Mouse (Mus musculus): ENCODE results near the gene Ndc1. TPM values are rescaled to one million over a fixed set of nuclear protein-coding genes. Genes with fewer than 3 reads are reported as not detected.

Ndc1 gene
- total and polyA plus RNA-seq, 3 experiments, result 8.6 to 139 (median 56.3) TPM

GRCm38 (mm10) chr4:107440306-107440705 lies 72.7 kb downstream of the Ndc1 start:
- Histone ChIP-seq H3K27me3 (ENCODE audit: insufficient read depth, low read length) (peaks cover 48% of the 10 kb centered on the region), H3K4me3 (ENCODE audit: low read depth, low read length) (no peak overlapping the region), H3K36me3 (replicated peaks) (no peaks in the 10 kb centered on the region), H3K4me1 (ENCODE audit: insufficient read depth, low read depth, low read length) (no peaks in the 10 kb centered on the region), H3K9me3 (replicated peaks) (peaks cover 3% of the 10 kb centered on the region; the same call in 1 of the 2 replicates)
- TF ChIP-seq POLR2AphosphoS5 (IDR thresholded peaks at IDR 0.05; ENCODE audit: insufficient replicate concordance, low read depth, low read length), result no peak
- TF ChIP-seq GATA1 (IDR thresholded peaks at IDR 0.05; ENCODE audit: borderline replicate concordance, low read length), result no peak
- no peak for DNase-seq (ENCODE audit: low spot score)
- ATAC-seq (ENCODE audit: extremely low read depth, insufficient number of reproducible peaks, low FRiP score, poor library complexity, severe bottlenecking), result no peak

DNA sequence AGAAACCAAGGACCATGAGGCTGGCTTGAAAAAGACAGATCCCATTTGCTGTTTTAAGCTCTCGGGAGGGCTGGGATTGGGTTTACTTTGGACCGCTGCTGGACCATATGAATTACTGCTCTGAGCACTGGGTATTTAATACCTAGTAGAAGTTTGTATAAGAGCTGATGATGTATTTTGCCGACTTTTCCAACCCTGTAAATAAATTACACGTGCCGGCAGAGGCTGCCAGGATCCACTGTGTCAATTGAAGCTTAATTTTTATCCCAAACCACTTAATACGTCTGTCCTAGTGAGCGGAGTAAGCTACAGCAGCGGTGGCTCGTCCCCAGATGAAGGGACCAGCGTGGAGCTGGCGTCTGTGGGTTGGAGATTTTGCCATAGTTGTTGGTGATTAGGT lies 74.7 kb downstream of the Ndc1 start:
- H3K4me3 ChIP-seq (ENCODE audit: low read depth, low read length), result no peak overlapping the region
- no peak for DNase-seq (ENCODE audit: low spot score)
- no peaks in the 10 kb centered on the region for H3K9me3 ChIP-seq (replicated peaks)
- H3K27me3 ChIP-seq (ENCODE audit: insufficient read depth, low read length), result peaks cover 40% of the 10 kb centered on the region
- TF ChIP-seq CTCF (IDR thresholded peaks at IDR 0.05; ENCODE audit: low read depth, low read length), result no peak
- H3K4me1 ChIP-seq (ENCODE audit: insufficient read depth, low read depth, low read length), result no peaks in the 10 kb centered on the region
- ATAC-seq (ENCODE audit: extremely low read depth, insufficient number of reproducible peaks, low FRiP score, poor library complexity, severe bottlenecking), result no peak
- H3K36me3 ChIP-seq (replicated peaks), result no peaks in the 10 kb centered on the region

- TF ChIP-seq GATA1 (IDR thresholded peaks at IDR 0.05; ENCODE audit: borderline replicate concordance, low read length), result no peak
- no peak for TF ChIP-seq CTCF (IDR thresholded peaks at IDR 0.05; ENCODE audit: low read depth, low read length)
- no peak for TF ChIP-seq TAL1 (conservative IDR thresholded peaks at IDR 0.05; ENCODE audit: low read depth, low read length)
- no peak for TF ChIP-seq GATA2 (IDR thresholded peaks at IDR 0.05; ENCODE audit: borderline replicate concordance, low read depth, low read length)
- no peak for TF ChIP-seq POLR2AphosphoS5 (IDR thresholded peaks at IDR 0.05; ENCODE audit: insufficient replicate concordance, low read depth, low read length)
- no peak for DNase-seq (ENCODE audit: low spot score)
- H3K27me3 ChIP-seq (ENCODE audit: insufficient read depth, low read length), result peaks cover 43% of the 10 kb centered on the region
Measured at GRCm38 (mm10) chr4:107442891-107443483, 75.4 kb downstream of the Ndc1 start.

GRCm38 (mm10) chr4:107443621-107444020 lies 76.0 kb downstream of the Ndc1 start:
- Histone ChIP-seq H3K4me1 (ENCODE audit: insufficient read depth, low read depth, low read length) (no peaks in the 10 kb centered on the region), H3K27me3 (ENCODE audit: insufficient read depth, low read length) (peaks cover 40% of the 10 kb centered on the region), H3K4me3 (ENCODE audit: low read depth, low read length) (no peak overlapping the region), H3K9me3 (replicated peaks) (no peaks in the 10 kb centered on the region), H3K36me3 (replicated peaks) (no peaks in the 10 kb centered on the region)
- ATAC-seq (ENCODE audit: extremely low read depth, insufficient number of reproducible peaks, low FRiP score, poor library complexity, severe bottlenecking), result no peak
- no peak for DNase-seq (ENCODE audit: low spot score)
- TF ChIP-seq GATA1 (IDR thresholded peaks at IDR 0.05; ENCODE audit: borderline replicate concordance, low read length) (no peak), TAL1 (conservative IDR thresholded peaks at IDR 0.05; ENCODE audit: low read depth, low read length) (no peak), POLR2AphosphoS5 (IDR thresholded peaks at IDR 0.05; ENCODE audit: insufficient replicate concordance, low read depth, low read length) (no peak), CTCF (IDR thresholded peaks at IDR 0.05; ENCODE audit: low read depth, low read length) (no peak), GATA2 (IDR thresholded peaks at IDR 0.05; ENCODE audit: borderline replicate concordance, low read depth, low read length) (no peak)

More at GRCm38 (mm10) chr4:107442891-107443483, 75.4 kb downstream of the Ndc1 start:
- H3K4me3 ChIP-seq (ENCODE audit: low read depth, low read length), result no peak overlapping the region
- no peaks in the 10 kb centered on the region for H3K4me1 ChIP-seq (ENCODE audit: insufficient read depth, low read depth, low read length)
- H3K9me3 ChIP-seq (replicated peaks), result no peaks in the 10 kb centered on the region
- no peaks in the 10 kb centered on the region for H3K36me3 ChIP-seq (replicated peaks)
- no peak for ATAC-seq (ENCODE audit: extremely low read depth, insufficient number of reproducible peaks, low FRiP score, poor library complexity, severe bottlenecking)

- TF ChIP-seq TAL1 (conservative IDR thresholded peaks at IDR 0.05; ENCODE audit: low read depth, low read length) (no peak), GATA1 (IDR thresholded peaks at IDR 0.05; ENCODE audit: borderline replicate concordance, low read length) (no peak), GATA2 (IDR thresholded peaks at IDR 0.05; ENCODE audit: borderline replicate concordance, low read depth, low read length) (no peak), POLR2AphosphoS5 (IDR thresholded peaks at IDR 0.05; ENCODE audit: insufficient replicate concordance, low read depth, low read length) (no peak), CTCF (IDR thresholded peaks at IDR 0.05; ENCODE audit: low read depth, low read length) (no peak)
- H3K4me3 ChIP-seq (ENCODE audit: low read depth, low read length), result no peak overlapping the region
- peaks cover 25% of the 10 kb centered on the region for H3K27me3 ChIP-seq (ENCODE audit: insufficient read depth, low read length)
- H3K36me3 ChIP-seq (replicated peaks), result no peaks in the 10 kb centered on the region
- H3K9me3 ChIP-seq (replicated peaks), result no peaks in the 10 kb centered on the region
- H3K4me1 ChIP-seq (ENCODE audit: insufficient read depth, low read depth, low read length), result 0 out of 2 replicates have a peak, but pooled peaks cover 3% of the 10 kb centered on the region
- ATAC-seq (ENCODE audit: extremely low read depth, insufficient number of reproducible peaks, low FRiP score, poor library complexity, severe bottlenecking), result no peak
- DNase-seq (ENCODE audit: low spot score), result no peak
Measured at GRCm38 (mm10) chr4:107448481-107448880, 80.9 kb downstream of the Ndc1 start.

GRCm38 (mm10) chr4:107449519-107449918 lies 81.9 kb downstream of the Ndc1 start:
- H3K9me3 ChIP-seq (replicated peaks), result no peaks in the 10 kb centered on the region
- H3K4me3 ChIP-seq (ENCODE audit: low read depth, low read length), result no peak overlapping the region
- TF ChIP-seq TAL1 (conservative IDR thresholded peaks at IDR 0.05; ENCODE audit: low read depth, low read length) (no peak), POLR2AphosphoS5 (IDR thresholded peaks at IDR 0.05; ENCODE audit: insufficient replicate concordance, low read depth, low read length) (no peak), GATA2 (IDR thresholded peaks at IDR 0.05; ENCODE audit: borderline replicate concordance, low read depth, low read length) (no peak), CTCF (IDR thresholded peaks at IDR 0.05; ENCODE audit: low read depth, low read length) (no peak), GATA1 (IDR thresholded peaks at IDR 0.05; ENCODE audit: borderline replicate concordance, low read length) (no peak)
- DNase-seq (ENCODE audit: low spot score), result no peak
- H3K27me3 ChIP-seq (ENCODE audit: insufficient read depth, low read length), result peaks cover 18% of the 10 kb centered on the region
- peaks cover 5% of the 10 kb centered on the region; the same call in 1 of the 2 replicates for H3K4me1 ChIP-seq (ENCODE audit: insufficient read depth, low read depth, low read length)
- ATAC-seq (ENCODE audit: extremely low read depth, insufficient number of reproducible peaks, low FRiP score, poor library complexity, severe bottlenecking), result no peak
- H3K36me3 ChIP-seq (replicated peaks), result no peaks in the 10 kb centered on the region
